Mouse (Mus musculus) 3134 (cell line): ENCODE data around the gene Nkain4.

Experiments
- DNase-seq: peaks from one replicate; pipeline ENCODE4 v3.0.0-alpha.2; 2011; ENCODE audit warnings: low spot score; ENCODE audit not compliant: insufficient read length; ENCODE audit errors: extremely low read depth

Nkain4 gene

GRCm38 (mm10) chr2:180953638-180954037, 861 bp downstream of the Nkain4 start:
- DNase-seq = no peak

GRCm38 (mm10) chr2:180952731-180953171, 1.7 kb downstream of the Nkain4 start:
- DNase-seq = no peak

- DNase-seq = no peak
These were observed 4.6 kb downstream of the Nkain4 start for GRCm38 (mm10) chr2:180949947-180950346.

- no peak for DNase-seq
These were observed 12.6 kb downstream of the Nkain4 start for GRCm38 (mm10) chr2:180941869-180942268.

- DNase-seq = no peak
These were observed 14.3 kb downstream of the Nkain4 start for GRCm38 (mm10) chr2:180940187-180940586.

- no peak for DNase-seq
These were observed 22.1 kb downstream of the Nkain4 start for GRCm38 (mm10) chr2:180932418-180932817.

GRCm38 (mm10) chr2:180928723-180929122, 25.8 kb downstream of the Nkain4 start, which contains the start of gene Birc7:
Gene Birc7 (plus strand): TSS chr2:180929023.
- no peak for DNase-seq

- peak; percentile 24 for DNase-seq
These were observed 29.3 kb downstream of the Nkain4 start for GRCm38 (mm10) chr2:180925176-180925575.

GRCm38 (mm10) chr2:180922739-180923138, 31.8 kb downstream of the Nkain4 start:
- no peak for DNase-seq

- DNase-seq = peak; percentile 93
These were observed 33.6 kb downstream of the Nkain4 start, which contains the start of gene Ythdf1 for GRCm38 (mm10) chr2:180920810-180921400. Gene Ythdf1 (minus strand): TSS chr2:180920949.

- DNase-seq = peak; percentile 41
These were observed 34.3 kb downstream of the Nkain4 start for GRCm38 (mm10) chr2:180919913-180920809.

- no peak for DNase-seq
These were observed 38.5 kb downstream of the Nkain4 start for GRCm38 (mm10) chr2:180915886-180916433.

GRCm38 (mm10) chr2:180910928-180911327, 43.6 kb downstream of the Nkain4 start:
- DNase-seq = no peak

- DNase-seq = no peak
These were observed 48.8 kb downstream of the Nkain4 start for GRCm38 (mm10) chr2:180905556-180906221.

GRCm38 (mm10) chr2:180904435-180905208, 49.9 kb downstream of the Nkain4 start:
- no peak for DNase-seq

- no peak for DNase-seq
These were observed 52.4 kb downstream of the Nkain4 start for GRCm38 (mm10) chr2:180902086-180902485.

- DNase-seq = no peak
These were observed 56.6 kb downstream of the Nkain4 start for GRCm38 (mm10) chr2:180897857-180898256.

- no peak for DNase-seq
These were observed 57.5 kb downstream of the Nkain4 start for GRCm38 (mm10) chr2:180896819-180897625.

GRCm38 (mm10) chr2:180895837-180896525, 58.5 kb downstream of the Nkain4 start:
- DNase-seq = no peak
